Mouse (Mus musculus) kidney, adult 2 months (tissue): ENCODE data around the gene Cryaa.

ENCODE experiments used
- CTCF ChIP-seq: fragments of 200-500 bp; conservative IDR thresholded peaks from 2 replicates; pipeline ENCODE4 v1.5.1; 2011; ENCODE audit warnings: low read depth, mild to moderate bottlenecking, control low read depth, low read length, moderate library complexity, mixed read lengths; ENCODE audit not compliant: insufficient read depth, insufficient read length
- POLR2A ChIP-seq: fragments of 200-500 bp; IDR thresholded peaks from one replicate; pipeline ENCODE4 v1.6.1; 2011; ENCODE audit warnings: low read depth, low read length, control low read depth

GRCm38 (mm10) chr17:31703276-31703980 lies 25.8 kb downstream of the Cryaa start:
- TF ChIP-seq CTCF (no peak), POLR2A (no peak)
